Mouse (Mus musculus) heart, adult 2 months (tissue): ENCODE measurements at regions not wholly inside any gene's neighbourhood (a gene's known extent, or its start where the extent isn't known, plus 50 kb on each side); places are given as distances from the start of the nearest gene placed in this dataset.
"Not testable (repeated sequence)": the region's sequence is repeated elsewhere in the genome, so short reads cannot be mapped to it uniquely, and the experiment has no call there.

Source experiments
- CTCF ChIP-seq: fragments of 200-600 bp; IDR thresholded peaks from 2 replicates; pipeline ENCODE4 v1.8.1; 2022; ENCODE audit warnings: antibody characterized with exemption, mild to moderate bottlenecking, moderate library complexity
- POLR2A ChIP-seq: fragments of 200-500 bp; IDR thresholded peaks from 2 replicates; pipeline ENCODE4 v1.6.1; 2011; ENCODE audit warnings: mild to moderate bottlenecking, low read depth, low read length, control low read depth; ENCODE audit not compliant: insufficient read depth

- TF ChIP-seq POLR2A, CTCF: not testable (repeated sequence)
Observed at GRCm38 (mm10) chr10:117562850-117563248, 66.5 kb upstream of the Cpm start.
